Mouse (Mus musculus) natural killer cell, adult 2 months (primary cell): ENCODE results near the gene Lingo3.

Source experiments
- DNase-seq, 2 experiments: peaks; one replicate each; pipeline ENCODE4 v3.0.0; 2022; ENCODE audit warnings: low spot score in 2 of 2

Gene Lingo3

GRCm38 (mm10) chr10:80843931-80844547 lies at the start of gene Lingo3:
Gene Lingo3, minus strand, starts transcription at chr10:80844039.
- DNase-seq = no peak

GRCm38 (mm10) chr10:80887181-80887580 lies 43.3 kb upstream of the Lingo3 start:
- no peak for DNase-seq

GRCm38 (mm10) chr10:80881301-80881700 lies 37.5 kb upstream of the Lingo3 start:
- peak; percentile 72 to 84 for DNase-seq

DNA sequence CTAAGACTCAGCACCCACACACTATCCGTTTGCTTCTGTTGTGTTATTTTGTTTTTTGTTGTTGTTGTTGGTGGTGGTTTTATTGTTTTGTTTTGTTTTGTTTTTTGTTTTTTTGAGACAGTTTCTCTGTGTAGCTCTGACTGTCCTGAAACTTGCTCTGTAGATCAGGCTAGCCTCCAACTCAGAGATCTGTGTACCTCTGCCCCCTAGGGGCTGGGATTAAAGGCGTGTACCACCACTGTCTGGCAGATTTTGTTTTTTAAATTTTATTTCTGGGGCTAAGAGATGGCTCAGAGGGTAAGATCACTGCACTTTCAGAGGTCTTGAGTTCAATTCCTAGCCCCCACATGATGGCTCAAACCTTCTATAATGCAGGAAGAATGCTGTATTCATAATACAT lies 37.1 kb upstream of the Lingo3 start:
- no peak for DNase-seq

GRCm38 (mm10) chr10:80880131-80880641 lies 36.3 kb upstream of the Lingo3 start:
- DNase-seq = peak; percentile 70 to 80

- no peak for DNase-seq
Observed at GRCm38 (mm10) chr10:80876594-80876993, 32.8 kb upstream of the Lingo3 start.

- peak; percentile 50 to 65 for DNase-seq
Observed at GRCm38 (mm10) chr10:80876028-80876427, 32.2 kb upstream of the Lingo3 start.

DNA sequence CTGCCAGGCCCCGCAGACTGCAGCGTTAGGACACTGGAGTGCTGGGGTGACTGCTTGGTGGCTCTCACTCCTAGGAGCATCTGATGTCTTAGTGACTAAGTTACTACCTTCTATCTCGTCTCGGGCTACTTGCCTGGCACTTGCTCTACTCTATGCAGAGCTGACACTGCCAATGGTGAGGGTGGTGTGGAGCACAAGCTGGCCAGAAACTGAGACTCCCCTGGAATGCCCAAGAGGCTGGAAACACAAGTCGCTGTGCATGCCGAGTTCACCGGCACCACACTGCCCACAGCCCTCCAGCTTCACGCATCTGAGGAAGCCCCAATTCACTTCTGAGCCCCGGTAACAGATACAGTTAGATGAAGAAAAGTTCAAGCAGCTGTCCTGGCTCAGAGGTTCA lies 30.2 kb upstream of the Lingo3 start:
- no peak for DNase-seq

DNA sequence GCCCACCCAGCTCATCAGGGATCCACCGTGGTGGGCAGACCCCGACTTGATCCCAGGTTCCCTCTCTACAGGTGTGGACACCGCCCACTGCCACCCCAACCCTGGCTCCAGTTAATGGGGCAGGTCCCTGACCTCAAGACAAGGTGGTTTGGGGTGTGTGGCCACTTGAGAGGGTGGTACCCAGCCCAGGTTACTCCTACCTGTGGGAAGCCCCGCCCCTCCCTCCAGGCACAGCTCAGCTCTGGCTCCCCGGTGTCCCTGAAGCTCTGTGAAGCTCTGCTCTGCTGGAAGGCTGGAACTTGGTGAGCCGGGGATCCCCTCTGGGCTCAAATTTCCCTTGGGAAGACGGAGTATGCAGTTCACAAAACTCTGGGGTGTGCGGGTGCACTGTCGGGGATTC lies 27.7 kb upstream of the Lingo3 start, which contains the start of gene Tmprss9:
TSS of gene Tmprss9 (plus strand) at position 268 of the 400 bp plus-strand sequence.
- no peak for DNase-seq

- DNase-seq = no peak
Observed at GRCm38 (mm10) chr10:80870993-80871392, 27.2 kb upstream of the Lingo3 start.

- no peak for DNase-seq
Observed at GRCm38 (mm10) chr10:80864446-80864845, 20.6 kb upstream of the Lingo3 start.

- DNase-seq = no peak
Observed at GRCm38 (mm10) chr10:80862305-80862704, 18.5 kb upstream of the Lingo3 start.

DNA sequence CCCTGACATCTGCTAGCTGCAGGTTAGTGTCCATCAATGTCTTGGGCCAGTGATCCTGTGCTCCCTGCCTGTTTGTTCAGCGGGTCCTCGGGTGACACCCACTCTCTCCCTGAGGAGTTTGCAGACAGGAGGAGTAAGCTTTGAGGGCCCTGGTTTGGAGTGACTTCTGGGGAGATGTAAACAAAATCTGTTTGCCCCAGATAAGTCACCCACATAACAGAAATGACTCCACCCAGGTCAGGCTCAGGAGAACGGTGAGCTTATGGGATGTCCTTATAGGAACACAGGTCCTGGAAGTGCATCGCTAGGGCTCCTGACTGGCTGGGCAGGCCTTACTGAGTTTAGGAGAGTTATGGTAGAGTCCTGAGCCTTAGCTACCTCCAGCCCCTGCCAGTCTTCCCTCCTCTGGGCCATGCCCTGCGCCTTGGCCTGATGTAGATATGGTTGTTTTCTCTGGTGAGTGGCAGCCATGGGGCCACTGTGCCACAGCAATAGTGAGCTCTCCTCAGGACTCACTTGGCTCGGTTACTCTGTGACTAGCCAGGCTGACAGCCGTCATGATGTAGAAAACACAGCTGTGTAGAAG lies 14.6 kb upstream of the Lingo3 start:
- no peak for DNase-seq

DNA sequence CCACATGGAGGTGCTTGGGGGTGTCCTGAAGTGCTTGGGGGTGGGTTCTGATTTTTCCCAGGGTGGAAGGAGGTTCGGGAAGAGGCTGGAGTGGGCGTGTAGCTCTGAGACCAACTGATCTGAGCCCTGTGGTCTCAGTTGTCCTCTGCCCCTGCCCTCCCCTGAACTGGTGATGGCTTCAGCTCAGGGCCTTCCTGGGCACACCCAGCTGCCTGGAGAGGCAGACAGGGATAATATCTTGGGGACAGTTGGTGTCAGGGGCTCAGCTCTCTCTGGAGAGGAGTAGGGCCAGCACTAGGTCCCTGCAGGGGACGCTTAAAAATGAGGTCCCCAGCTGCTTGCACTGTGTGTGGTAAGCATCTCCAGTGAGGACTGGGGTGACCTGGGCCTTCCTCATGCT lies 14.0 kb upstream of the Lingo3 start:
- DNase-seq = no peak

GRCm38 (mm10) chr10:80857386-80857785 lies 13.5 kb upstream of the Lingo3 start:
- peak; percentile 58 to 77 for DNase-seq

DNA sequence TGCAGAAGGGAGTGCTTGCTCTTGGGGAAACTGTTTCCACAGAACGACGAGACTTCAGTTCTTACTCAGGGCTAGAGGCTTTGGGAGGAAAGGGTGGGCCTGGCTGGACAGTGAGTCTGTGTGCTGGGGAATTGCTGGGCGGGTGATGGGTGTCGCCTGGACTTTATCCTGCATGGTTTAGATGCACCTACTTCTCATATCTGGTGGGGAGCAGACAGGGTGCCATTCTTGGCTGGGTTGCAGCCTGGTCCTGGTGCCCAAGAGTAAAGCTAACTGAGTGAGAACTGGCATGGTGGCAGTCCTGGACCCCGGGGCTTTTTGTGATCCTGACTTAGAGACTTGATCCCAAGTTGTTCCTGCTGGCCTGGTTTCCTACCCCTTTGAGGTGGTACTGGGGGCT lies 13.1 kb upstream of the Lingo3 start:
- DNase-seq = no peak

GRCm38 (mm10) chr10:80856267-80856666 lies 12.4 kb upstream of the Lingo3 start:
- DNase-seq = peak; percentile 26 to 41

- no peak for DNase-seq
Observed at GRCm38 (mm10) chr10:80855749-80856073, 11.9 kb upstream of the Lingo3 start.

GRCm38 (mm10) chr10:80854913-80855748 lies 11.3 kb upstream of the Lingo3 start, which contains the start of the genes Lsm7 and Sppl2b:
Gene Lsm7, minus strand, starts transcription at chr10:80855209.
Gene Sppl2b, plus strand, starts transcription at chr10:80855275.
- peak; percentile 97 to 98 for DNase-seq

DNA sequence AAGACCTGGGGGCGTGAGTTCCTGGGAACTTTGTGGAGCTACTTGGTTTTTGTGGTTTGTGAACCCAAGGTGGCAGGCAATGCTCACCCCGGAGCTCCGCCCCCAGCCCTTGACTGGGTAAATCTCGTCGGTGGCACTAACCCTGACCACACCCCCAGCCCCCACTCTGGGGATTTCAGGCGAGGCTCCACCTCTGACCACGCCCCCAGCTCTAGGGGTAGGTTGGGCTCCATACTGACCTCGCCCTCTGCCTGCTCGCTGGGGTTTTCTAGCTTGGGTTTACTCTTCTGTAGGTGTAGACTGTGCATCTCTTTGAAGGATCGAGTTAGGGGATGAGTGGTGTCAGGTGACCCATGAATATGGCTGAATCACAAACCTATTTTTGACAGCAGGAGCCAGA lies 4.7 kb upstream of the Lingo3 start:
- DNase-seq = peak; percentile 71 to 78

DNA sequence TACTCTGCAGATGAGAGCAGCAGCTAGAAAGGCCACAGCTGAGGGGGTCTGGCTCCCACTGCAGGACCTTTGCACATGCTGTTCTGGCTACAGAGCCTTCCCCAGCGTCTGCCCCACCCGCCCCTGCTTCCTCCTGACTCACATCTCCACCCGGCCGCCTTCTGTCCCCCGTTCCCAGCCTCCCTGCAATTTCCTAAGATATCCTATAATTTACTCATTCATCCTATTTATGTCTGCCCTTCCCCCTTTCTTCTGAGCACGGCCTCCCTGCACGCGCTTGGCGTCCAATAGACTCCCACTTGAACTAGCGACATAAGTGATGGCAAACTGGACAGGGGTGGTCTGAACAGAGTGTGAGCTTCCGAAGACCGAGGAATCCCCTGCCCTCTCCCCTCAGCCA lies 1.9 kb upstream of the Lingo3 start:
- no peak for DNase-seq

GRCm38 (mm10) chr10:80845055-80845693 lies 1.3 kb upstream of the Lingo3 start:
- DNase-seq = no peak
